14 mouse cellular contexts compared by ENCODE assay signal in genomic region chr14:75712687-75713086, GRCm38 (mm10).
"Had no signal": no experiment of that assay in that cellular context is flagged by ENCODE, and none has a peak within 500 bp of the region (broad histone marks: within the 10 kb centered on the region; RNA-seq: fewer than 3 reads in every experiment).

No protein-coding gene starts in this region.

- H3K4me3 ChIP-seq: left cerebral cortex, adult 2 months; limb, embryonic 10.5 days; liver, embryonic 15.5 days; megakaryocyte, embryonic 14.5 days; midbrain, embryonic 15.5 days; neural tube, embryonic 12.5 days had no signal

- H3K4me2 ChIP-seq: liver, embryonic 11.5 days; liver, embryonic 15.5 days; midbrain, embryonic 11.5 days; midbrain, embryonic 15.5 days; neural tube, embryonic 12.5 days had no signal

- ATAC-seq: midbrain, embryonic 15.5 days had no signal

- H3K4me1 ChIP-seq: limb, embryonic 10.5 days; liver, embryonic 15.5 days; megakaryocyte, embryonic 14.5 days; midbrain, embryonic 15.5 days had no signal

- H3K9me3 ChIP-seq: limb, embryonic 10.5 days; liver, embryonic 15.5 days; megakaryocyte, embryonic 14.5 days; midbrain, embryonic 15.5 days; neural tube, embryonic 12.5 days had no signal

- DNase-seq: lung, adult 2 months; lung, postnatal 14 days; thymus, adult 18-20 months; thymus, postnatal 14 days had no signal

- H3K27ac ChIP-seq: left cerebral cortex, adult 2 months; limb, embryonic 10.5 days; liver, embryonic 15.5 days; macrophage; midbrain, embryonic 15.5 days; neural tube, embryonic 12.5 days; stomach, postnatal 0 days had no signal

- H3K27me3 ChIP-seq: liver, embryonic 15.5 days; megakaryocyte, embryonic 14.5 days; midbrain, embryonic 15.5 days; neural tube, embryonic 12.5 days had no signal

- H3K9ac ChIP-seq: liver, embryonic 15.5 days; midbrain, embryonic 15.5 days; neural tube, embryonic 12.5 days had no signal
